Mouse (Mus musculus): ENCODE data around the gene Tfap2a. TPM values are rescaled to one million over a fixed set of nuclear protein-coding genes. Genes with fewer than 3 reads are reported as not detected.

Tfap2a gene
- total RNA-seq, 2 experiments from 2014 or later = 0.50 to 0.57 TPM

DNA sequence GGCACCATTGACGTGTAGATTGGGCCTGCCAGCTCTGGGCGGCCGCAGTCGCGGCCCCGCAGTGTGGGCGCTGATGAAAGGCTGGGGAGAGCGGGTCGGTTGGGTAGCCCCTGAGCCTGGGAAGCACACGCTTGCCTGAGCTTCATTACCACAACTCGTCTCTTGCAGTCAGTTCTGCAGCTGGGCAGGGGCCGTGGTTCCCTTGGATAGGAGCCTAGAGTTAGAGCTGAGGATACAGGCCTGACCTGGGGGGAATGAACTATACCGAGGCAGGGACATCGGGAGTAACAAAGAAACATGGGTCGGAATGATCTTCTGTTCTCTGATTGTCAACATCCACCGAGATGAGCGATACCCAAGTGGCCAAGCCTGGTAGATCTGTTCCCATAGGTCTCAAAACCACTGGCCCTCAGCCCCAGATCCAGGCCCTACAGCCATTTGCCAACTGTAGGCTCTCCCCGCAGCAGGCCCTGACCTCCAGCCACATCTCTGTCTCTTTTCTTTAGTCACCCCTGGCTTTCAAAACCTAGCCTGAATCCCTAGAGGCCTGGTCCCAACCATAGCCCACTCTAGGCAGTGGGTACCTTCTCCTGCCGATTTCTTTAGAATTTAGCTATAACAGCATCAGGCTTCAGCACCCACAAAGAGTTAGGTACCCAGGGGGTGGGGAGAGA, 1.9 kb downstream of the Tfap2a start:
- DNase-seq (ENCODE audit: low spot score in 2 of 2) = no peak
- intact Hi-C loops (cut with DNase I) = no loop called here

DNA sequence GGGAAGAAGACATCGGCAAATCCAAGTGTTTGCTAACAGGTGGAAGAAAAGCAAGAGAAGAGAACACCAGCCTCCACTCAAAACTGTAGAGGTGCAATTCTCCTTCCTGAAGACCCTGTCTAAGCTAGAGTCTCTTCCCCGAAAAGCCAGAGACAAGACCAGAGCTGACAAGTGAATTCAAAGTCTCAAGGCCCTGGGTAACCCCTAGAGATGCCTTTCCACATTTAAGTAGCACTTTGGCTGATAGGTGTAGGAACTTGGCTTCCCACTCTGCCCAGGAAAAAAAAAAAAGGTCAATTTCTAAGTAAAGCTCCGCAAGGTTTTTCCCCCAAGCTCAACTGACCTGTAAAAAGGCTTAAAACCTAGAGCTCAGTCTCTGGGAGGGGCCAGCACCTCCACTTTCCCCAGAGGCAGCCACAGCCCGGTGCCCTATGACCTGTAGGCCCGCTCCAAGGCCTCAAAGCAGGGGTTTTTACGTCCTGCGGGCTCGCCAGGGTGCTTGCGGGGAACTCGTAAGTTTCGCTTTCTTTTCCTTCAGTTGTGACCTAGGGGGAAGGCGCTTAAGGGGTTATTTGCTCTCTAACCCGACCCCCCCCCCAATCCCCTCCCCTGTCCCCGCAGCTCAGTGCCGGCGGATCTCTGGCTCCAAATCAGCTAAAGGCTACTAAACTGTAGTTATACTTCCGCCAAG, 2.6 kb downstream of the Tfap2a start:
- intact Hi-C loops (cut with DNase I) = no loop called here
- DNase-seq (ENCODE audit: low spot score in 2 of 2) = no peak

- DNase-seq (ENCODE audit: low spot score in 2 of 2) = no peak
- intact Hi-C loops (cut with DNase I) = loop anchor here (5.0 kb wide), 2 partner anchors 82 to 1087 kb away; no protein-coding TSS in a partner anchor
These were observed 3.7 kb downstream of the Tfap2a start for GRCm38 (mm10) chr13:40734316-40734965.

DNA sequence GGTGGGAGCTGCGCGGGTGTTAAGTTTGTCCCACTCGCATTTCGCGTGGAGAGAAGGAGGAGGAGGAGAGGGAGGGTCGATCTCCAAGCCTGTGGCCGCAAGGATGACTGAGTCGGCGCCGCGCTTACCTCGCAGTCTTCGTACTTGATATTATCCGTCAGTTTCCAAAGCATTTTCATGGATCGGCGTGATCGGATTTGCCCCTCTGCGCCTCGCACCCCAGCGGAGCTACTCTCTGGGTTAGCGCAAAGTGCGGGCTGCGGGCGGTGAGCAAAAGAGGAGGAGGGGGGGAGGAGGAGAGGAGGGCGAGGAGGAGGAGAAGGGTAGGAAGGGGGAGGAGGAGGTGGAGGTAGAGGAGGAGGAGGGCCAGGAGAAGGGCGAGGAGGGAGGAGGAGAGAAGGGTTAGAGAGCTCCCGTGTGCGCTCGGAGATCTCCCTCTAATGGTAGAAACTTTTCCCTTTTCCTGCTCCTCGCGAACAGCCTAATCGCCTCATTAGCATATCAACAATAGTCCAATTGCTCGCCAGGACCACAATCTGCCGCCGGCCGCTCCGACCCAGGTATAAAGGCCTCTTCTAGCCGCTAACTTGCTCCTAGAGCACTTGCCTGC, 4.5 kb downstream of the Tfap2a start:
- DNase-seq (ENCODE audit: low spot score in 2 of 2) = no peak
- intact Hi-C loops (cut with DNase I) = loop anchor here (5.0 kb wide), 2 partner anchors 81 to 1086 kb away; no protein-coding TSS in a partner anchor

GRCm38 (mm10) chr13:40732816-40733541, 5.2 kb downstream of the Tfap2a start:
- DNase-seq (ENCODE audit: low spot score in 2 of 2) = no peak
- intact Hi-C loops (cut with DNase I) = loop anchor here (5.0 kb wide), 2 partner anchors 81 to 1086 kb away; no protein-coding TSS in a partner anchor

DNA sequence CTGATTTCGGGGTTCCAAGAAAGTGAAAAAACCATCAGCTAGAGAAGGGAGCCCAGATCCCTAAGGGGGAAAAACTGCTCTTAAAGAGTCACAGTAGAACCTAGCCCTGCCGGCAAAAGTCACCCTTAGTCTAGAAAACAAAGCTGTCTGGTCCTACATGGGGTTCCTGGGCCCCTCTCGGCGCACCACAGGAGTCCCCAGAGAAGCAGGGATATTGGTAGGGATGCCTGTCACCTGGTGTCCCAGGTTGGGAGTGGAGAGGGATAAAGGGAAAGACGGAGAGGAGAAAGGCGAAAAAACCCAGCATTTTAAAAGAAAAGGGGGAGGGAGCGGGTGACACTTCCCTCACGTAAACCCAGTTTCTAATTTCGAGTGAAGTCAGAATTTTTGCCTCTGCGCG, 6.1 kb downstream of the Tfap2a start:
- no peak for DNase-seq (ENCODE audit: low spot score in 2 of 2)

GRCm38 (mm10) chr13:40731179-40731841, 6.9 kb downstream of the Tfap2a start:
- intact Hi-C loops (cut with DNase I) = loop anchor here (5.0 kb wide), 2 partner anchors 79 to 1084 kb away; no protein-coding TSS in a partner anchor
- DNase-seq (ENCODE audit: low spot score in 2 of 2) = no peak

More for the DNA sequence above, 6.1 kb downstream of the Tfap2a start:
- intact Hi-C loops (cut with DNase I) = loop anchor here (5.0 kb wide), 2 partner anchors 80 to 1085 kb away; no protein-coding TSS in a partner anchor

DNA sequence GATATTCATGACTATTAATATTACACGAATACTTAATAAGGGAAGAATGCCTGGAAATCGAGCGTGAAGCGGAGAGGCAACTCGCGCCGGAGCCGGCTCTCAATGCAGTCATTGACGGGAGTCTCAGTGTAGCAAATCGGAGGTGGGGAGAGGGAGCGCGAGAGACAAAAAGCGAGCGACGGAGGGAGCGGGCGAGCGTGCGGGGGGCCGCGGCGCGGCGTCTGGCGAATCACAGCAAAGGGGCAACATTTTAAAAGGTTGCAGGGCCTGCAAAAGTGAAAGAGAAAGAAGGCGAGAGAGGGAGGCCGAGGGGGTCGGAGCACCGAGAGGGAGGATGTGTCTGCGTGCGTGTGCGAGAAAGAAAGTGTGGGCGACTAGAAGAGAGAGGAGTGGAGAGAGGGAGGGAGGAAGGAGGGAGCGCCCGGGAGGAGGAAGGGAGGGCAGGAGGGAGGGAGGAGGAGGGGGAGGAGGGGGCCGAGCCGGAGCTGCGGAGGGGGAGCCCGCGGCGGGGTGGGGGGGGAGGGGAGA, 7.5 kb downstream of the Tfap2a start:
- no peak for DNase-seq (ENCODE audit: low spot score in 2 of 2)
- intact Hi-C loops (cut with DNase I) = loop anchor here (5.0 kb wide), 2 partner anchors 78 to 1083 kb away; no protein-coding TSS in a partner anchor

DNA sequence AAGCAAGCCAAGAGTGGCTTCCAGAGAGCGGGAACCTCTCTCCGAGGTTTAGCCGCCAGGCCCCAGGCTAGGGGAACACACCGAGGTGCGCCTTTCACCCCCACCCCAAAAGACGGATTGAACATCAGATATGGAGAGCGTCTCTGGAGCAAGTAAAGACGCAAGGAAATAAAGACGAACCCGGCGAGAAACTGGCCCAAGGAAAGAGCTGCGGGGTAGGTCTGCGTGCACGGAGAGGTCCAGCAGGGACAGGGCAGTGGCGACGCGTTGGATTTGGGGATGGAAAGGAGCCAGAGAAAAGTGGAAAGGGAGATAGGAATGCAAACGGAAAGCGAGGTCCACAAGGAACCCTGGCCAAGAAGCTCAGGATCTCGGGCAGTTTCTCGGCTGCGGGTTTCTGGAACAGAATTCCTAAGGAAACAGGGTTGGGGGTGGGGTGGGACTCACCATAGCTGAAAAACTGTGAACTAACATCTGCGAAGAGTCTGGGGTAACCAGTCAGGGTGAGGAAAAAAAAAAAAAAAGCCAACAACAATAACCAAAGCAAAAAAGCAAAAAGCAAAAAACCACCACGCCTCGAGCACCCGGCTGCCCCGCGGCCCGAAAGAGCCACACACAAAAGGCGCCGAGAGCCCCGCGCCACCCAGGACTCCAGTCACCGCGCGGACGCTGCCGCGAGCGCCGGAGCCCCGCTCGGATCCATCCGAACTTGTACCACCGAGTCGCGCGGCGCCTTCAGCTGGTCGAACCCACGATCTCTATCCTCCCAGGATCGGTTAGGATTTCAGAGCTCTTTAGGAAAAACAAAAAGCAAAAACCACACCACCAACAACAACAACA, 8.4 kb downstream of the Tfap2a start:
- intact Hi-C loops (cut with DNase I) = loop anchor here (5.0 kb wide), 2 partner anchors 78 to 1083 kb away; no protein-coding TSS in a partner anchor
- no peak for DNase-seq (ENCODE audit: low spot score in 2 of 2)

- intact Hi-C loops (cut with DNase I) = no loop called here
- DNase-seq (ENCODE audit: low spot score in 2 of 2) = no peak
These were observed 9.1 kb downstream of the Tfap2a start for GRCm38 (mm10) chr13:40729037-40729436.

GRCm38 (mm10) chr13:40728626-40728990, 9.6 kb downstream of the Tfap2a start:
- intact Hi-C loops (cut with DNase I) = no loop called here
- DNase-seq (ENCODE audit: low spot score in 2 of 2) = no peak

- no peak for DNase-seq (ENCODE audit: low spot score in 2 of 2)
- intact Hi-C loops (cut with DNase I) = no loop called here
These were observed 10.2 kb downstream of the Tfap2a start for GRCm38 (mm10) chr13:40727731-40728625.

GRCm38 (mm10) chr13:40725924-40726323, 12.3 kb downstream of the Tfap2a start:
- intact Hi-C loops (cut with DNase I) = no loop called here
- no peak for DNase-seq (ENCODE audit: low spot score in 2 of 2)

DNA sequence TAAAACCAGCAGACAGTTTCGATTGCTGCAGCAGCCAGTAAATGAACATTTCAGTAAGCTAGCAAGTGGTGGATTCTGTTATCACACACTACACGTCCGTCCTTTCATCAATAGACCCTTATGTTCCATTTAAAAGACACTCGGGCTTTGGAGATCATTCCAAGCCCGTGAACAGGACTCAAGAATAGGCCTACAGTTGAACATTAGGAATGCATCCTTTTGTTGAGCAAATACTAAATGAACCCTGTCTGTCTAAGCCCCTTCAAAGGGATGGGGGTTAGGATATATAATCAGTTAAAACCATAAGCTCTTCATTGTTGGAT, 14.6 kb downstream of the Tfap2a start:
- intact Hi-C loops (cut with DNase I) = no loop called here
- DNase-seq (ENCODE audit: low spot score in 2 of 2) = no peak

DNA sequence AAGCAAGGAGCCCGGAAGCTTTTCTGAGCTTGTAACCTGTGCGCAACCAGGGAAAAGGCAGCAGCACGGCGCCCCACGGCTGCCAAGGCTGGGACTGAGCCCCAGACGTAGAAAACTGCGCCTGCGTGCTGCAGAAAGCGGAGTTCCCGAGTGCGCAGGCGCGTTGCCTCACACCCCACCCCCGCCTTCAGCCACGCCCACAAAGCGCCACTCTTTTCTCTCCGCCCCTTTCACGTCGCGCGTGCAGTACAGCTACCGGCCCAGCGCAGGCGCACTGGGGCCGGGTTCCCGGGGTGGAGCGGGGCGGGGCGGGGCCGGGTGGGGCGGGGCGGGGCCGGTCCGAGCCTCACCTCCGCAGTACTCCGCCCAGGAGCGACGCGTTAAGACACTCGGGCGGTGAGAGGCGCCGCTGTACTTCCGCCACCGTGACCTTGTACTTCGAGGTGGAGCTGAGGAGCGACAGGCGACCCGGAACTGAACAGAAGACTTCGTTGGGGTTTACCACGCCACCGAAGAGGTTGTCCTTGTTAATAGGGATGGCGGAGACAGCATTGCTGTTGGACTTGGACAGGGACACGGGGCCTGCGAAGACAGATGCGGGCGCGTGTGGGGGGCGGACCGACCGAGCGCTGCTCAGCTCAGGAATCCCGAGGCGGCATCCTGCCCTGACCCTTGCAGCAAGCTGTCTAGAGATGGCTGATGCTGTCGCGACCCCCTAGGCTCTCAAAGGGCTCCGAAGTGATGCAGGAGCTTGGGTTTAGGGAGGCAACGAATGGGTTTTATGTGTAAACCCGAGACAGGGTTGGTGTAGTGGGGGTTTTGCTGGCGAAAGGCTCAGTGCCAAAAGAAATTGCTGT, 15.2 kb downstream of the Tfap2a start:
- DNase-seq (ENCODE audit: low spot score in 2 of 2) = peak; percentile 68 to 74
- intact Hi-C loops (cut with DNase I) = no loop called here

GRCm38 (mm10) chr13:40719741-40720082, 18.5 kb downstream of the Tfap2a start:
- intact Hi-C loops (cut with DNase I) = no loop called here
- DNase-seq (ENCODE audit: low spot score in 2 of 2) = no peak
